Comparison of ENCODE assay signal across 8 mouse cellular contexts in the genomic region with DNA sequence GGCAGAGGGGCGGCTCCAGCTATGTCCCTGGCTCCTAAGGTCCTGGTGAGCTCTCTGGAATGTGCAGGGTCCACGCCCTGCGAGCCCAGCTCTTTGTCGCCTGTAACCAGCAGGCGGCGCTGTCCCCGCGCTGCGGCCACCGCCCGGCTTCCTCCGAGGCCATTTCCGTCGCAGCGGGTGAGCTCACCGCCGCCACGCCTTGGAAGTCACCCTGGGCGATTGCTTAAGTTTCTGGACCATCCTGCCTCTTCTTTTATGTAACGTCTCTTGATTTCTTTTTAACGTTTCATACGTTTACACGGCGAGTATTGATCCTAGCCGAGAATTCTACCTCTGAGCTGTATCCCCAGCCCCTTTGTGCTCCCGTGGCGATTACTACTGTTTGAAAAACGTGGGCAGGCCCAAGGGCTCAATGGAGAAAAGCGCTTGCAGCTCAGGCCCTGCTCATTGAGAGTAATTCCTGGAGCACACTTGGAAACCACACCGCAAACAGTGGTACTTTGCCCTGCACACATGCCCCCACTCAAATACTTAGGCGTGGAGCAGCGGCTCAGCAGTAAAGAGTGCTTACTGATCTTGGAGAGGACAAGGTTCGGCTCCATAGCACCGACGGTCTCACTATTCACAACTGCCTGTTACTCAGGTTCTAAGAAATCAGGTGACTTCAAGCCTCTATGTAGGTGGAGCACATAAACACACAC. TPM values are rescaled to one million over a fixed set of nuclear protein-coding genes. Genes with fewer than 3 reads are reported as not detected.
DNase-seq lines count a peak whose midpoint lies in the region; ATAC-seq and TF ChIP-seq lines count a peak whose summit lies in the region.

No protein-coding gene starts in this region.

- no peaks in the 10 kb centered on the region for H3K79me2 ChIP-seq in liver, adult 2 months (ENCODE audit: control insufficient read depth, insufficient read depth, low read length)

- H3K9me3 ChIP-seq in erythroblast, embryonic 14.5 days (ENCODE audit: control insufficient read depth, low read length): no peaks in the 10 kb centered on the region
- no peaks in the 10 kb centered on the region for H3K9me3 ChIP-seq in heart, embryonic 13.5 days
- H3K9me3 ChIP-seq in kidney, postnatal 0 days (replicated peaks; ENCODE audit: low read length): no peaks in the 10 kb centered on the region

- TF ChIP-seq POLR2A in brain, embryonic 14.5 days (IDR thresholded peaks at IDR 0.05; ENCODE audit: borderline replicate concordance, extremely low read depth, insufficient read depth, insufficient read length, poor library complexity, severe bottlenecking): no peak
- TF ChIP-seq POLR2A in liver, adult 2 months (IDR thresholded peaks at IDR 0.05; ENCODE audit: extremely low read depth, insufficient read depth, low read length): 0 out of 2 replicates have a peak, but pooled peaks have one; percentile 28

- peaks cover 6% of the 10 kb centered on the region; the same call in 1 of the 2 replicates for H3K27me3 ChIP-seq in erythroblast, embryonic 14.5 days (ENCODE audit: control insufficient read depth)
- no peaks in the 10 kb centered on the region for H3K27me3 ChIP-seq in heart, embryonic 13.5 days (replicated peaks)
- no peaks in the 10 kb centered on the region for H3K27me3 ChIP-seq in kidney, postnatal 0 days (ENCODE audit: insufficient read depth, low read length)
- H3K27me3 ChIP-seq in liver, adult 2 months (ENCODE audit: control insufficient read depth, insufficient read depth, low read length): no peaks in the 10 kb centered on the region

- H3K27ac ChIP-seq in heart, embryonic 13.5 days (replicated peaks): peak overlapping the region; percentile 97
- H3K27ac ChIP-seq in kidney, postnatal 0 days: peak overlapping the region; percentile 94
- H3K27ac ChIP-seq in liver, adult 2 months (replicated peaks; ENCODE audit: insufficient read depth, low read depth, low read length): peak overlapping the region; percentile 78

- H3K36me3 ChIP-seq in erythroblast, embryonic 14.5 days (ENCODE audit: control insufficient read depth): no peaks in the 10 kb centered on the region
- H3K36me3 ChIP-seq in heart, embryonic 13.5 days: no peaks in the 10 kb centered on the region
- no peaks in the 10 kb centered on the region for H3K36me3 ChIP-seq in kidney, postnatal 0 days (ENCODE audit: insufficient read depth, low read length)
- no peaks in the 10 kb centered on the region for H3K36me3 ChIP-seq in liver, adult 2 months (ENCODE audit: control insufficient read depth, insufficient read depth, low read length)

- peak; percentile 89 for DNase-seq in CD4-positive helper T cell, adult 2 months (ENCODE audit: low read depth, low spot score)
- peak; percentile 96 for DNase-seq in brain, embryonic 14.5 days (ENCODE audit: low read depth)
- peak; percentile 96 for DNase-seq in kidney, postnatal 0 days (ENCODE audit: low spot score)
- peak; percentile 69 for DNase-seq in liver, adult 2 months (ENCODE audit: extremely low read depth, low read depth, low spot score)
- peak; percentile 89 to 90 for DNase-seq in spleen, postnatal 36 days (ENCODE audit: low spot score in 2 of 2)

- peaks cover 34% of the 10 kb centered on the region for H3K4me1 ChIP-seq in erythroblast, embryonic 14.5 days (ENCODE audit: control insufficient read depth)
- H3K4me1 ChIP-seq in heart, embryonic 13.5 days: peaks cover 75% of the 10 kb centered on the region
- H3K4me1 ChIP-seq in kidney, postnatal 0 days (replicated peaks; ENCODE audit: insufficient read depth, low read length): peaks cover 4% of the 10 kb centered on the region; the same call in 1 of the 2 replicates
- H3K4me1 ChIP-seq in liver, adult 2 months (ENCODE audit: control insufficient read depth, insufficient read depth, low read length): no peaks in the 10 kb centered on the region

- H3K4me2 ChIP-seq in heart, embryonic 13.5 days: peak overlapping the region; percentile 69
- peak overlapping the region; percentile 67 for H3K4me2 ChIP-seq in kidney, postnatal 0 days (ENCODE audit: low read length)

- peak overlapping the region; percentile 63 for H3K4me3 ChIP-seq in erythroblast, embryonic 14.5 days (replicated peaks)
- H3K4me3 ChIP-seq in heart, embryonic 13.5 days: peak overlapping the region; percentile 52
- peak overlapping the region; percentile 37 for H3K4me3 ChIP-seq in kidney, postnatal 0 days (replicated peaks; ENCODE audit: low read depth, low read length)
- H3K4me3 ChIP-seq in liver, adult 2 months (ENCODE audit: insufficient read depth, low read depth, low read length): peak overlapping the region; percentile 44

- ATAC-seq in heart, embryonic 13.5 days (ENCODE audit: extremely low read depth, insufficient number of reproducible peaks, low FRiP score, low TSS enrichment): peak; percentile 77
- peak; percentile 91 for ATAC-seq in kidney, postnatal 0 days (replicated peaks; ENCODE audit: low FRiP score, low read depth)
- peak; percentile 77 for ATAC-seq in monocyte, adult 5-6 weeks (replicated peaks; ENCODE audit: insufficient number of reproducible peaks, low FRiP score, low TSS enrichment, poor library complexity, severe bottlenecking)

- TF ChIP-seq CTCF in brain, embryonic 14.5 days (IDR thresholded peaks at IDR 0.05; ENCODE audit: borderline replicate concordance, extremely low read depth, insufficient read depth, insufficient read length): peak; percentile 99
- peak; percentile 99 for TF ChIP-seq CTCF in kidney, postnatal 0 days (IDR thresholded peaks at IDR 0.05; ENCODE audit: low read depth)
- peak; percentile 95 for TF ChIP-seq CTCF in liver, adult 2 months (IDR thresholded peaks at IDR 0.05; ENCODE audit: low read depth, low read length)

- 6% methylated on average over 35 of the region's 35 CpGs for WGBS in heart, embryonic 13.5 days
- 5% methylated on average over 35 of the region's 35 CpGs for WGBS in kidney, postnatal 0 days
- WGBS in liver, adult 2 months: 1% methylated on average over 35 of the region's 35 CpGs

- peak overlapping the region; percentile 86 for H3K9ac ChIP-seq in heart, embryonic 13.5 days
- peak overlapping the region; percentile 65 for H3K9ac ChIP-seq in kidney, postnatal 0 days (ENCODE audit: low read depth, low read length)
- H3K9ac ChIP-seq in liver, adult 2 months (ENCODE audit: low read depth, low read length): peak overlapping the region; percentile 39

RNA-seq across cellular contexts. Expression of a gene that starts 36.4 kb away (rescaled TPM):
- 62.6 and 100 TPM in 2 replicates for polyA plus RNA-seq in brain, embryonic 14.5 days (2012; rRNA removed)
- polyA plus RNA-seq in erythroblast, embryonic 14.5 days (2012): 12.6 and 20.7 TPM in 2 replicates
- polyA plus RNA-seq in heart, embryonic 13.5 days (2015; fragmentation: Nextera tagmentation; extraction: Ambion mirVana): 150 and 158 TPM in 2 replicates
- 170 and 178 TPM in 2 replicates for polyA plus RNA-seq in kidney, postnatal 0 days (2015; fragmentation: Nextera tagmentation; extraction: Ambion mirVana)
- 60.9 and 85.4 TPM in 2 replicates for total RNA-seq in liver, adult 2 months (2014; rRNA removed)
- 281 and 339 TPM in 2 replicates for polyA plus RNA-seq in liver, adult 2 months (2012; rRNA removed)
- 104 to 150 TPM (median 116 TPM) in 3 replicates for total RNA-seq in monocyte, adult 5-6 weeks (2017)

RNA-seq across cellular contexts. Expression of a gene that starts 39.7 kb away (rescaled TPM):
- 11,216 and 14,471 TPM in 2 replicates for polyA plus RNA-seq in brain, embryonic 14.5 days (2012; rRNA removed)
- 4.0 and 13.4 TPM in 2 replicates for polyA plus RNA-seq in erythroblast, embryonic 14.5 days (2012)
- 1,012 and 1,030 TPM in 2 replicates for polyA plus RNA-seq in heart, embryonic 13.5 days (2015; fragmentation: Nextera tagmentation; extraction: Ambion mirVana)
- polyA plus RNA-seq in kidney, postnatal 0 days (2015; fragmentation: Nextera tagmentation; extraction: Ambion mirVana): 460 and 537 TPM in 2 replicates
- 8.4 and 12.9 TPM in 2 replicates for total RNA-seq in liver, adult 2 months (2014; rRNA removed)
- polyA plus RNA-seq in liver, adult 2 months (2012; rRNA removed): 10.7 and 13.7 TPM in 2 replicates
- total RNA-seq in monocyte, adult 5-6 weeks (2017): 79.8 to 96.7 TPM (median 88.2 TPM) in 3 replicates

RNA-seq across cellular contexts. Expression of a gene that starts 39.9 kb away (rescaled TPM):
- 136 and 183 TPM in 2 replicates for polyA plus RNA-seq in brain, embryonic 14.5 days (2012; rRNA removed)
- not detected in 2 replicates for polyA plus RNA-seq in erythroblast, embryonic 14.5 days (2012)
- not detected in 2 replicates for polyA plus RNA-seq in heart, embryonic 13.5 days (2015; fragmentation: Nextera tagmentation; extraction: Ambion mirVana)
- not detected in 2 replicates for polyA plus RNA-seq in kidney, postnatal 0 days (2015; fragmentation: Nextera tagmentation; extraction: Ambion mirVana)
- total RNA-seq in liver, adult 2 months (2014; rRNA removed): not detected in 2 replicates
- polyA plus RNA-seq in liver, adult 2 months (2012; rRNA removed): 2.9 and 3.1 TPM in 2 replicates
- total RNA-seq in monocyte, adult 5-6 weeks (2017): 12.2 to 56.4 TPM in 2 of 3 replicates, not detected in the other

RNA-seq across cellular contexts. Expression of a gene that starts 58.9 kb away (rescaled TPM):
- 2,160 and 2,864 TPM in 2 replicates for polyA plus RNA-seq in brain, embryonic 14.5 days (2012; rRNA removed)
- 71.2 and 76.8 TPM in 2 replicates for polyA plus RNA-seq in erythroblast, embryonic 14.5 days (2012)
- 1,584 and 1,655 TPM in 2 replicates for polyA plus RNA-seq in heart, embryonic 13.5 days (2015; fragmentation: Nextera tagmentation; extraction: Ambion mirVana)
- polyA plus RNA-seq in kidney, postnatal 0 days (2015; fragmentation: Nextera tagmentation; extraction: Ambion mirVana): 903 and 1,010 TPM in 2 replicates
- 49.9 and 99.4 TPM in 2 replicates for total RNA-seq in liver, adult 2 months (2014; rRNA removed)
- polyA plus RNA-seq in liver, adult 2 months (2012; rRNA removed): 151 and 183 TPM in 2 replicates
- total RNA-seq in monocyte, adult 5-6 weeks (2017): 86.5 to 154 TPM (median 137 TPM) in 3 replicates

Comparison
In these comparisons a context has a peak if more than half of its experiments do, and no peak if none do; other contexts are left out.
1. Peak in every context shown above with its lines: DNase-seq, ATAC-seq, H3K4me3 ChIP-seq and H3K27ac ChIP-seq.
2. RNA of a gene that starts 39.7 kb away (polyA plus RNA-seq): 11,216 to 14,471 TPM in brain, embryonic 14.5 days, 1,012 to 1,030 TPM in heart, embryonic 13.5 days and 460 to 537 TPM in kidney, postnatal 0 days; 10.7 to 13.7 TPM in liver, adult 2 months and 4.0 to 13.4 TPM in erythroblast, embryonic 14.5 days; every median in the first group is over 10 times any median in the second.
3. RNA of a gene that starts 39.9 kb away (polyA plus RNA-seq): 136 to 183 TPM in brain, embryonic 14.5 days; 2.9 to 3.1 TPM in liver, adult 2 months, not detected in erythroblast, embryonic 14.5 days, not detected in heart, embryonic 13.5 days and not detected in kidney, postnatal 0 days; every median in the first group is over 10 times any median in the second.